In the genomic region with DNA sequence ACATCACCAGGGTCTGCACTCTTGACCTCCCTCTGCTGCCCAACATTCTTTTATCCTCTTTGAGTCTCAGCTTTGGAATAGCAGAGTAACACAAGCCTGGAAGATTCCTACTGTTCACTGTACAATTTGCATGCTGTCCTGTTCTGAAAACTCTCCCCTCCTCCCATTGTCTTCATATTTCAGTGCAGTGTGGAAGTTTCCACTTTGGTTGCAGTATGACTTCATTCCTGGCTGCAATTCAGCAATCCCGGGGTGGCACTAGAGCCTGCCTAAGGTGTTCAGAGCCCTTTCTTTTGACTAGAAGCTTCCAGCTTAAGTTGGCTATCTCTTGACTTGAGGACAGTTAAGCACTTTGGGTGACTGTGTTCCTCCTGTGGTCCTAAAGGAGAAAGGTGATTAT, we compare ENCODE assay signal across 11 mouse cellular contexts. TPM values are rescaled to one million over a fixed set of nuclear protein-coding genes. Genes with fewer than 3 reads are reported as not detected.
DNase-seq lines count a peak whose midpoint lies in the region; ATAC-seq and TF ChIP-seq lines count a peak whose summit lies in the region.
"Had no signal": no experiment of that assay in that cellular context is flagged by ENCODE, and none has a peak within 500 bp of the region (broad histone marks: within the 10 kb centered on the region; RNA-seq: fewer than 3 reads in every experiment).

No protein-coding gene starts in this region.

- H3K4me2 ChIP-seq in liver, embryonic 11.5 days = no peak overlapping the region
- peak overlapping the region; percentile 46 for H3K4me2 ChIP-seq in myocyte (ENCODE audit: low read depth)
- no peak overlapping the region for H3K4me2 ChIP-seq in forebrain, embryonic 14.5 days (ENCODE audit: low read length)

- no peak for ATAC-seq in liver, embryonic 11.5 days (replicated peaks; ENCODE audit: low FRiP score)
- no peak for ATAC-seq in forebrain, embryonic 14.5 days

- H3ac ChIP-seq in myocyte (ENCODE audit: control insufficient read depth, insufficient read length) = no peak overlapping the region

- H3K79me2 ChIP-seq in myocyte (ENCODE audit: control insufficient read depth, insufficient read depth) = no peaks in the 10 kb centered on the region

- H3K4me1 ChIP-seq in liver, embryonic 11.5 days (replicated peaks; ENCODE audit: control insufficient read depth, insufficient read depth, low read length) = peaks cover 6% of the 10 kb centered on the region
- H3K4me1 ChIP-seq in cerebellum, adult 2 months (ENCODE audit: control insufficient read depth, insufficient read depth, low read length) = peaks cover 7% of the 10 kb centered on the region; the same call in 1 of the 2 replicates
- no peaks in the 10 kb centered on the region for H3K4me1 ChIP-seq in forebrain, embryonic 14.5 days (ENCODE audit: control insufficient read depth, insufficient read depth, low read length)
- H3K4me1 ChIP-seq in thymus, adult 2 months (replicated peaks; ENCODE audit: control insufficient read depth, insufficient read depth, low read length) = no peaks in the 10 kb centered on the region

- peaks cover 5% of the 10 kb centered on the region; the same call in 1 of the 2 replicates for H3K36me3 ChIP-seq in liver, embryonic 11.5 days (ENCODE audit: control insufficient read depth, insufficient read depth, low read length)
- peaks cover 9% of the 10 kb centered on the region for H3K36me3 ChIP-seq in myocyte (ENCODE audit: control insufficient read depth, insufficient read depth)
- H3K36me3 ChIP-seq in forebrain, embryonic 14.5 days (ENCODE audit: control insufficient read depth, insufficient read depth, low read length) = peaks cover 12% of the 10 kb centered on the region
- H3K36me3 ChIP-seq in thymus, adult 2 months (ENCODE audit: control insufficient read depth, insufficient read depth, low read length) = peaks cover 2% of the 10 kb centered on the region; the same call in 1 of the 2 replicates

- no peak overlapping the region for H3K9ac ChIP-seq in liver, embryonic 11.5 days (ENCODE audit: low read depth, low read length)
- H3K9ac ChIP-seq in forebrain, embryonic 14.5 days (ENCODE audit: low read length) = no peak overlapping the region
- H3K9ac ChIP-seq: liver, embryonic 14.5 days had no signal

- no peak overlapping the region for H3K4me3 ChIP-seq in liver, embryonic 11.5 days (ENCODE audit: low read depth, low read length)
- H3K4me3 ChIP-seq in cerebellum, adult 2 months (replicated peaks; ENCODE audit: insufficient read depth, low read depth, low read length) = no peak overlapping the region
- no peak overlapping the region for H3K4me3 ChIP-seq in myocyte
- no peak overlapping the region for H3K4me3 ChIP-seq in forebrain, embryonic 14.5 days (ENCODE audit: low read depth, low read length)
- H3K4me3 ChIP-seq in thymus, adult 2 months (ENCODE audit: control insufficient read depth, insufficient read depth, low read length) = no peak overlapping the region
- H3K4me3 ChIP-seq: erythroblast, embryonic 14.5 days had no signal

- no peak for TF ChIP-seq CTCF in cerebellum, adult 2 months (IDR thresholded peaks at IDR 0.05; ENCODE audit: borderline replicate concordance, insufficient read depth, low read depth, low read length)
- TF ChIP-seq CTCF in thymus, adult 2 months (IDR thresholded peaks at IDR 0.05; ENCODE audit: borderline replicate concordance, control insufficient read depth, extremely low read depth, insufficient read depth, low read length, poor library complexity) = no peak

- no peak overlapping the region for H3K27ac ChIP-seq in liver, embryonic 11.5 days (ENCODE audit: low read depth, low read length)
- H3K27ac ChIP-seq in cerebellum, adult 2 months (ENCODE audit: insufficient read depth, low read length) = peak overlapping the region; percentile 8; the same call in 1 of the 2 replicates
- H3K27ac ChIP-seq in forebrain, embryonic 14.5 days (ENCODE audit: low read depth, low read length) = no peak overlapping the region
- H3K27ac ChIP-seq in thymus, adult 2 months (ENCODE audit: control insufficient read depth, insufficient read depth, low read length) = no peak overlapping the region

- peak; percentile 55 for DNase-seq in adrenal gland, postnatal 10 days
- DNase-seq in adrenal gland, adult 8-10 months = no peak
- DNase-seq in liver, embryonic 11.5 days (ENCODE audit: low spot score) = peak; percentile 22
- DNase-seq in liver = no peak
- DNase-seq in cerebellum, adult 2 months = peak; percentile 71 to 81
- no peak for DNase-seq in forebrain, embryonic 14.5 days (ENCODE audit: low spot score)
- no peak for DNase-seq in thymus, adult 2 months
- DNase-seq: kidney, adult 18-20 months had no signal

- TF ChIP-seq POLR2A in cerebellum, adult 2 months (IDR thresholded peaks at IDR 0.05; ENCODE audit: borderline replicate concordance, insufficient read depth, low read length) = no peak
- no peak for TF ChIP-seq POLR2A in myocyte (IDR thresholded peaks at IDR 0.05; ENCODE audit: insufficient read length, low read depth)
- no peak for TF ChIP-seq POLR2A in thymus, adult 2 months (IDR thresholded peaks at IDR 0.05; ENCODE audit: control insufficient read depth, extremely low read depth, insufficient read depth, low read length, poor library complexity)

- H3K9me3 ChIP-seq in liver, embryonic 11.5 days (ENCODE audit: control insufficient read depth, low read length) = no peaks in the 10 kb centered on the region
- no peaks in the 10 kb centered on the region for H3K9me3 ChIP-seq in forebrain, embryonic 14.5 days (replicated peaks; ENCODE audit: control insufficient read depth, low read length)

- 85% methylated on average over 1 of the region's 1 CpGs for WGBS in liver, embryonic 11.5 days
- WGBS in cerebellum, adult 2 months = 0% methylated on average over 1 of the region's 1 CpGs
- 64% methylated on average over 1 of the region's 1 CpGs for WGBS in forebrain, embryonic 14.5 days
- WGBS in thymus, adult 2 months = 83% methylated on average over 1 of the region's 1 CpGs

- H3K27me3 ChIP-seq in liver, embryonic 11.5 days (replicated peaks; ENCODE audit: control insufficient read depth, insufficient read depth, low read length) = no peaks in the 10 kb centered on the region
- no peaks in the 10 kb centered on the region for H3K27me3 ChIP-seq in cerebellum, adult 2 months (ENCODE audit: control insufficient read depth, insufficient read depth, low read length)
- no peaks in the 10 kb centered on the region for H3K27me3 ChIP-seq in myocyte (ENCODE audit: control insufficient read depth, insufficient read depth, insufficient read length)
- no peaks in the 10 kb centered on the region for H3K27me3 ChIP-seq in forebrain, embryonic 14.5 days (replicated peaks; ENCODE audit: control insufficient read depth, insufficient read depth, low read length)
- no peaks in the 10 kb centered on the region for H3K27me3 ChIP-seq in thymus, adult 2 months (ENCODE audit: control insufficient read depth, insufficient read depth, low read length)

TF ChIP-seq in myocyte, 11 proteins besides CTCF, POLR2A, EP300 and RAD21:
- TF ChIP-seq E2F4 (IDR thresholded peaks at IDR 0.05; ENCODE audit: insufficient read depth) (no peak), TCF3 (IDR thresholded peaks at IDR 0.05; ENCODE audit: insufficient read length, low read depth) (no peak), USF1 (IDR thresholded peaks at IDR 0.05; ENCODE audit: low read depth) (no peak), MAX (IDR thresholded peaks at IDR 0.05; ENCODE audit: low read depth) (no peak), SRF (IDR thresholded peaks at IDR 0.05; ENCODE audit: control insufficient read depth, insufficient read length, low read depth) (no peak), POLR2AphosphoS2 (IDR thresholded peaks at IDR 0.05; ENCODE audit: insufficient read length, low read depth) (no peak), TCF12 (IDR thresholded peaks at IDR 0.05; ENCODE audit: insufficient read depth, poor library complexity, severe bottlenecking) (no peak), CEBPB (IDR thresholded peaks at IDR 0.05; ENCODE audit: insufficient read depth, poor library complexity, severe bottlenecking) (no peak), MYOG (IDR thresholded peaks at IDR 0.05; ENCODE audit: control insufficient read depth in 1 of 3, insufficient read depth in 1 of 3, insufficient read length in 2 of 3, low read depth in 2 of 3) (no peak), REST (IDR thresholded peaks at IDR 0.05; ENCODE audit: insufficient read depth, insufficient read length) (no peak)

RNA-seq across cellular contexts. Expression of a gene that starts 12.6 kb away (rescaled TPM):
- under 1 TPM; 0.42 to 0.96 TPM for total RNA-seq in adrenal gland, postnatal 10 days (2021)
- 1 to 10 TPM; 3.7 to 9.4 (median 5.6) TPM for total RNA-seq in adrenal gland, adult 8-10 months (2022)
- polyA plus RNA-seq in liver, embryonic 11.5 days (2014; fragmentation: Nextera tagmentation; extraction: Ambion mirVana) = 0.05 and 0.12 TPM in 2 replicates
- polyA plus RNA-seq in cerebellum, adult 2 months (2012; rRNA removed) = 0.73 and 1.0 TPM in 2 replicates
- 1.7 TPM for polyA plus RNA-seq in myocyte (2012; fragmentation: generic; extraction: Trizol)
- polyA plus RNA-seq in forebrain, embryonic 14.5 days (2014; fragmentation: Nextera tagmentation; extraction: Ambion mirVana) = 0.16 TPM in 1 of 2 replicates, not detected in the other
- polyA plus RNA-seq in thymus, adult 2 months (2012; rRNA removed) = 0.41 and 0.44 TPM in 2 replicates
- polyA plus RNA-seq: erythroblast, embryonic 14.5 days had no signal

RNA-seq across cellular contexts. Expression of a gene that starts 38.4 kb away (rescaled TPM):
- 1 to 10 TPM; 3.2 to 4.2 TPM for total RNA-seq in adrenal gland, postnatal 10 days (2021)
- 10 to 100 TPM in 1 of 4 experiments, 1 to 10 TPM in 3; 1.8 to 11.3 (median 3.1) TPM for total RNA-seq in adrenal gland, adult 8-10 months (2022)
- polyA plus RNA-seq in liver, embryonic 11.5 days (2014; fragmentation: Nextera tagmentation; extraction: Ambion mirVana) = 0.29 and 0.43 TPM in 2 replicates
- 226 and 246 TPM in 2 replicates for polyA plus RNA-seq in cerebellum, adult 2 months (2012; rRNA removed)
- 0.19 TPM for polyA plus RNA-seq in myocyte (2012; fragmentation: generic; extraction: Trizol)
- polyA plus RNA-seq in forebrain, embryonic 14.5 days (2014; fragmentation: Nextera tagmentation; extraction: Ambion mirVana) = 8.8 and 9.3 TPM in 2 replicates
- polyA plus RNA-seq in thymus, adult 2 months (2012; rRNA removed) = 0.67 and 0.93 TPM in 2 replicates

Comparison
In these comparisons a context has a peak if more than half of its experiments do, and no peak if none do; other contexts are left out.
1. DNase-seq: peak in adrenal gland, postnatal 10 days (single experiment), liver, embryonic 11.5 days (single experiment) and cerebellum, adult 2 months (2 of 2); none in adrenal gland, adult 8-10 months (single experiment), liver (single experiment), forebrain, embryonic 14.5 days (single experiment) and thymus, adult 2 months (single experiment).
2. RNA of a gene that starts 38.4 kb away (polyA plus RNA-seq): 226 to 246 TPM in cerebellum, adult 2 months; 8.8 to 9.3 TPM in forebrain, embryonic 14.5 days, 0.67 to 0.93 TPM in thymus, adult 2 months, 0.29 to 0.43 TPM in liver, embryonic 11.5 days and 0.19 TPM in myocyte (single experiment); every median in the first group is over 10 times any median in the second.